Mouse (Mus musculus): Measurements from ENCODE around the gene Maff. TPM values are rescaled to one million over a fixed set of nuclear protein-coding genes. Genes with fewer than 3 reads are reported as not detected.

The Maff gene
- total RNA-seq, 2 experiments from 2014 or later, result not detected

Other genes with a start within 250 kb of the Maff start
- 0.77 and 1.9 TPM in 2 replicates for gene Micall1, start 237.7 kb upstream of the Maff start, total RNA-seq (2015; ENCODE audit: low replicate concordance)
- 0.68 and 0.98 TPM in 2 replicates for gene Micall1, start 237.7 kb upstream of the Maff start, total RNA-seq (2017; ENCODE audit: low replicate concordance)
- gene Polr2f, start 205.6 kb upstream of the Maff start, total RNA-seq (2015; ENCODE audit: low replicate concordance), result 16.1 and 20.7 TPM in 2 replicates
- 10.8 and 13.9 TPM in 2 replicates for gene Polr2f, start 205.6 kb upstream of the Maff start, total RNA-seq (2017; ENCODE audit: low replicate concordance)
- not detected in 2 replicates for gene 1700088E04Rik, start 205.4 kb upstream of the Maff start, total RNA-seq (2015; ENCODE audit: low replicate concordance)
- not detected in 2 replicates for gene 1700088E04Rik, start 205.4 kb upstream of the Maff start, total RNA-seq (2017; ENCODE audit: low replicate concordance)
- gene Sox10, start 181.4 kb upstream of the Maff start, total RNA-seq (2015; ENCODE audit: low replicate concordance), result not detected in 2 replicates
- not detected in 2 replicates for gene Sox10, start 181.4 kb upstream of the Maff start, total RNA-seq (2017; ENCODE audit: low replicate concordance)
- gene Pick1, start 117.4 kb upstream of the Maff start, total RNA-seq (2015; ENCODE audit: low replicate concordance), result 1.3 TPM in 1 of 2 replicates, not detected in the other
- gene Pick1, start 117.4 kb upstream of the Maff start, total RNA-seq (2017; ENCODE audit: low replicate concordance), result 1.3 and 4.9 TPM in 2 replicates
- not detected in 2 replicates for gene Gm49486, start 117.2 kb upstream of the Maff start, total RNA-seq (2015; ENCODE audit: low replicate concordance)
- not detected in 2 replicates for gene Gm49486, start 117.2 kb upstream of the Maff start, total RNA-seq (2017; ENCODE audit: low replicate concordance)
- gene Slc16a8, start 91.9 kb upstream of the Maff start, total RNA-seq (2015; ENCODE audit: low replicate concordance), result not detected in 2 replicates
- not detected in 2 replicates for gene Slc16a8, start 91.9 kb upstream of the Maff start, total RNA-seq (2017; ENCODE audit: low replicate concordance)
- gene Baiap2l2, start 61.1 kb upstream of the Maff start, total RNA-seq (2015; ENCODE audit: low replicate concordance), result not detected in 2 replicates
- gene Baiap2l2, start 61.1 kb upstream of the Maff start, total RNA-seq (2017; ENCODE audit: low replicate concordance), result not detected in 2 replicates
- 1.9 and 4.6 TPM in 2 replicates for gene Pla2g6, start 18.2 kb upstream of the Maff start, total RNA-seq (2015; ENCODE audit: low replicate concordance)
- 4.0 and 4.9 TPM in 2 replicates for gene Pla2g6, start 18.2 kb upstream of the Maff start, total RNA-seq (2017; ENCODE audit: low replicate concordance)
- 4.8 and 5.2 TPM in 2 replicates for gene Tmem184b, start 56.9 kb downstream of the Maff start, total RNA-seq (2015; ENCODE audit: low replicate concordance)
- gene Tmem184b, start 56.9 kb downstream of the Maff start, total RNA-seq (2017; ENCODE audit: low replicate concordance), result 2.6 and 9.4 TPM in 2 replicates
- gene Csnk1e, start 108.9 kb downstream of the Maff start, total RNA-seq (2015; ENCODE audit: low replicate concordance), result 13.2 and 14.6 TPM in 2 replicates
- 3.9 and 16.3 TPM in 2 replicates for gene Csnk1e, start 108.9 kb downstream of the Maff start, total RNA-seq (2017; ENCODE audit: low replicate concordance)
- not detected in 2 replicates for gene Kcnj4, start 158.6 kb downstream of the Maff start, total RNA-seq (2015; ENCODE audit: low replicate concordance)
- not detected in 2 replicates for gene Kcnj4, start 158.6 kb downstream of the Maff start, total RNA-seq (2017; ENCODE audit: low replicate concordance)
- not detected in 2 replicates for gene Kdelr3, start 169.8 kb downstream of the Maff start, total RNA-seq (2015; ENCODE audit: low replicate concordance)
- not detected in 2 replicates for gene Kdelr3, start 169.8 kb downstream of the Maff start, total RNA-seq (2017; ENCODE audit: low replicate concordance)
- gene Ddx17, start 200.1 kb downstream of the Maff start, total RNA-seq (2015; ENCODE audit: low replicate concordance), result 58.0 and 58.7 TPM in 2 replicates
- 96.5 and 123 TPM in 2 replicates for gene Ddx17, start 200.1 kb downstream of the Maff start, total RNA-seq (2017; ENCODE audit: low replicate concordance)